Mouse (Mus musculus): ENCODE measurements around the gene Apba3. TPM values are rescaled to one million over a fixed set of nuclear protein-coding genes. Genes with fewer than 3 reads are reported as not detected.
A peak's percentile ranks its signal among the peaks of the same experiment; 100 is the strongest.

Apba3 gene
- polyA plus RNA-seq, 1 experiment = 5.7 TPM

DNA sequence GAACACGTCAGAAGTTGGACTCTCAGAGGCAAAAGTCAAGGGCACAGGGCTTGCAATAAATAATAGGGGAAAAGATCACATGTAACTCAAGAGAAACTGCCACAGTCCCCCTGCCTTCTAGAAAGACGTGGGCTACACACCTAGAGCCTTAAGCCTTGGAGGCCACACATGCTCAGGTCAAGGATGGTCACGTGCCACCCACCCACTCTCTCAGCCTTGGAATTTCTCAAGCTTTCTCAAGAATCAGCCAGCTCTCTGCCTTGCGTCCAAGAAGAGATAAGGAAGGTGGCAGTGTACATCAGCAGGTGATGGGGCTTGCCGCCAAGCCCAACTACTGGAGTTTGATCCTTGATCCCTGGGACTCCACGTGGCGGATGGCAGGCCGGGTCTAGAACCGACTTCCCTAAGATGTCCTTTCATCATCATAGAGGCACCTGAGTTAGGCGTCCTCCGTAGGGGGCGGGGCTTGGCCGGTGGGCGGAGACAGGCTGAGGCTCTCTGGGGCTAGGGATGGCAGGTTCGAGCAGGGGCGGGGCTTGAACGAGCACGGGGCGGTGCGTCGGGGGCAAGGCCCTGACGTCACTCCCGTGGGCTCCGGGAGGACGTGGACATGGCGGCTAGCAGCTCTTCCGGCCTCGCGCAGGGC lies 34.1 kb upstream of the Apba3 start, which contains the start of gene Zfr2:
TSS of gene Zfr2 (plus strand) at position 576 of the 646 bp plus-strand sequence.
- Histone ChIP-seq H3K36me3 (ENCODE audit: control insufficient read depth) (no peaks in the 10 kb centered on the region), H3K9me3 (ENCODE audit: control insufficient read depth, low read length) (0 out of 2 replicates have a peak, but pooled peaks cover 2% of the 10 kb centered on the region), H3K4me3 (replicated peaks) (peak within 1 kb of the TSS; percentile 72), H3K4me1 (ENCODE audit: control insufficient read depth) (peaks cover 22% of the 10 kb centered on the region), H3K27me3 (ENCODE audit: control insufficient read depth) (peaks cover 56% of the 10 kb centered on the region)
- TF ChIP-seq TAL1 (IDR thresholded peaks at IDR 0.05; ENCODE audit: low read length) (no peak), GATA1 (IDR thresholded peaks at IDR 0.05; ENCODE audit: low read length) (no peak)

DNA sequence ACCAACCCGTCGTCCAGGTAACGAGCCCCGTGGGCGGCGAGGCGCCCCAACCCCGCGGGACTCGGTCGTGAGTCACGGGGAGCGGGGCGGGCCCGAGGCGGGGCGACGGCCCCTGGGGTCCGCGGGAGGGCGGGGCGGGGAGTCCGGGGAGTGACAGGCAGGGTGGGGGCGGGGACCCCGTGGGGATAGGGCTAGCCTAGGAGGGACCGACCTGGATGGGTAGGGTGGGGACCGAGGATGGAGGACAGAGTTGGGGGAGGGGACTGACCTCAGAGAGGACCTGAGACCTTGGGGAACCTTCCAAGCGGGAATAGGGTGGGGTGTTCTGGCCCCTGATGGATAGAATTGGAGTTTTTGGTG lies 33.6 kb upstream of the Apba3 start:
- peaks cover 56% of the 10 kb centered on the region for H3K27me3 ChIP-seq (ENCODE audit: control insufficient read depth)
- no peak for TF ChIP-seq GATA1 (IDR thresholded peaks at IDR 0.05; ENCODE audit: low read length)
- no peak for TF ChIP-seq TAL1 (IDR thresholded peaks at IDR 0.05; ENCODE audit: low read length)
- no peaks in the 10 kb centered on the region for H3K36me3 ChIP-seq (ENCODE audit: control insufficient read depth)
- 0 out of 2 replicates have a peak, but pooled peaks cover 2% of the 10 kb centered on the region for H3K9me3 ChIP-seq (ENCODE audit: control insufficient read depth, low read length)
- peak overlapping the region; percentile 72 for H3K4me3 ChIP-seq (replicated peaks)
- peaks cover 25% of the 10 kb centered on the region for H3K4me1 ChIP-seq (ENCODE audit: control insufficient read depth)

DNA sequence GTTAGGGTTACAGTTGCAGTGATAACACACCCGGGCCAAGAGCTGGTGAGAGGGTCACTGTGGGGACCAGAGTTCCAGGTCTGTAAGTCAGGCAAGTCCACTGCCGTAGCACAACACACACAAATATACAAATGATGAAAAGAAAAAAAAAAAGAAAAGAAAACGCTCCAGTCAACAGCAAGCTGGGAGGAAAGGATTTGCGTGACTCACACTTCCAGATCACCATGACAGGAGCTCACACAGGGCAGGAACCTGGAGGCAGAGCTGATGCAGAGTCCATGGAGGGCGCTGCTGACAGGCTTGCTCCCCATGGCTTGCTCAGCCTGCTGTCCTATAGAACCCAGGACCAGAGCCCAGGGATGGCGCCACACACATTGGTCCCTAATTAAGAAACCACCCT lies 32.6 kb upstream of the Apba3 start:
- Histone ChIP-seq H3K4me1 (ENCODE audit: control insufficient read depth) (peaks cover 25% of the 10 kb centered on the region), H3K4me3 (replicated peaks) (no peak overlapping the region), H3K27me3 (ENCODE audit: control insufficient read depth) (peaks cover 54% of the 10 kb centered on the region), H3K9me3 (ENCODE audit: control insufficient read depth, low read length) (0 out of 2 replicates have a peak, but pooled peaks cover 2% of the 10 kb centered on the region), H3K36me3 (ENCODE audit: control insufficient read depth) (no peaks in the 10 kb centered on the region)
- TF ChIP-seq GATA1 (IDR thresholded peaks at IDR 0.05; ENCODE audit: low read length) (no peak), TAL1 (IDR thresholded peaks at IDR 0.05; ENCODE audit: low read length) (no peak)

DNA sequence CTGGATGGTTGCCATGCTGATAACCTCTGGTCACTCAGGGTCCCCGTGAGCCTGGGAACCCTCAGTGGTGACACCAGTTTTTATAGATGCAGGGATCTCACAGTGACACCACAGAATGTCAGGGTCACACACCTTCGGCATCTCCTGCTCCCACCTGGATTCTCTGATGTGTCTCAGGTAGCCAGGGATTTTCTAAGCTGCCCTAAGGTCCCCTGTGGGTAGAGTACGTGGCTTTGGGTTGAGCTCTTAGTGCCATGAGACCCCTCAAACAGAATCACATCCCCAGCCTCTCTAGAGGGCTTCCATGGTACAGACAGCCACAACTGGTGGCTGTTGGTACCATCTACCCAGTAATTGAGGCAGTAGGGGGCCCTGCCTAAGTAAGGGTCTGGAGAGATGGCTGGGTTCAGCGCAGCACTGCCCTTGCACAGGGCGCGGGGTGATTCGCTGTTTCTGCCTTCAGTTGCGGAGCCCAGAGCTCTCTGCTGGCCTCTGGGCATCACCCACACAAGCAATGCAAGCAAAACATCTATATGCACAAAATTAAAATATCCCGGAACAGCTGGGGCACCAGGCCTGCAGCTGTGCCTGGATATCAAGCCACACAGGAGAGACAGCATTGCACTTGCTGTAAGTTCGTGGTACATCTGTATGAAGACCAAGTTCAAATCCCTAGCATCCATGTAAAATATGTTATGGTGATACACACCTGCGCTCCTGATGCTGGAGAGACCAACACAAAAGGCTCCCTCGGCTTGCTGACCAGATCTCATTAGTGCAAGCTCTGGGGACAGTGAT lies 30.1 kb upstream of the Apba3 start:
- TF ChIP-seq GATA1 (IDR thresholded peaks at IDR 0.05; ENCODE audit: low read length) (no peak), TAL1 (IDR thresholded peaks at IDR 0.05; ENCODE audit: low read length) (no peak)
- H3K9me3 ChIP-seq (ENCODE audit: control insufficient read depth, low read length) = no peaks in the 10 kb centered on the region
- H3K36me3 ChIP-seq (ENCODE audit: control insufficient read depth) = no peaks in the 10 kb centered on the region
- peaks cover 54% of the 10 kb centered on the region for H3K27me3 ChIP-seq (ENCODE audit: control insufficient read depth)
- peaks cover 19% of the 10 kb centered on the region for H3K4me1 ChIP-seq (ENCODE audit: control insufficient read depth)
- no peak overlapping the region for H3K4me3 ChIP-seq (replicated peaks)

DNA sequence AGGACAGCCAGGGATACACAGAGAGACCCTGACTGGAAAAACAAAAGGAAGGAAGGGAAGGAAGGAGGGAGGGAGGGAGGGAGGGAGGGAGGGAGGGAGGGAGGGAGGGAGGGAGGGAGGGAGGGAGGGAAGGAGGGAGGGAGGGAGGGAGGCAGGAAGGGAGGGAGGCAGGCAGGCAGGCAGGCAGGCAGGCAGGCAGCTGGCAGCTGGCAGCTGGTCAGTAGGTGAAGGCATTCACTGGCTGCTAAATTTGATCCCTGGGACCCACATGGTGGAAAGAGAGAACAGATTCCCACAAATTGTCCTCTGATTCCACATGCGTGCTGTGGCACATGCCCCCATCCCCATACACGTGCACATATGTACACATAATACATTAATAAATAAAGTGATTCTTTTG lies 28.1 kb upstream of the Apba3 start:
- no peak overlapping the region for H3K4me3 ChIP-seq (replicated peaks)
- no peaks in the 10 kb centered on the region for H3K9me3 ChIP-seq (ENCODE audit: control insufficient read depth, low read length)
- H3K36me3 ChIP-seq (ENCODE audit: control insufficient read depth) = no peaks in the 10 kb centered on the region
- peaks cover 8% of the 10 kb centered on the region for H3K4me1 ChIP-seq (ENCODE audit: control insufficient read depth)
- peaks cover 57% of the 10 kb centered on the region for H3K27me3 ChIP-seq (ENCODE audit: control insufficient read depth)
- TF ChIP-seq GATA1 (IDR thresholded peaks at IDR 0.05; ENCODE audit: low read length) (no peak), TAL1 (IDR thresholded peaks at IDR 0.05; ENCODE audit: low read length) (no peak)

DNA sequence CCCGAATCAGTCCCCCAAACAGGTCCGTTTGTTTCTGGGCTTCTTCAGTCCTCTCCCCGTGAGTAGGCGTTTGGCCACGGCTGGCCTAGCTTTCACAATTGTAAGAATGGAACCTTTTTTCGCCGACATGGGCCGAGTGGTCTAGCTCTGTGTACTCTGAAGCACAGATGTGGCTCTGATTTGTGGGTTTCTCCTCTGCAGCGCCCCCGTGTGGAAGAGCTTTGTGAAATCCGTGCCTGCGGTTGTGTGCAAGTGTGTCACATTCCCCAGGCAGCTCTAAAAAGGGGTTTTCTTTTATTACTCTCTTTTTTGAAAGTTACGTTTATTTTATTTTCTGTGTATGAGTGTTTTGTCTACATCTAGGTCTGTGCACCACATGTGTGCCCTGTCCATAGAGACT lies 25.9 kb upstream of the Apba3 start:
- Histone ChIP-seq H3K9me3 (ENCODE audit: control insufficient read depth, low read length) (no peaks in the 10 kb centered on the region), H3K27me3 (ENCODE audit: control insufficient read depth) (peaks cover 67% of the 10 kb centered on the region), H3K36me3 (ENCODE audit: control insufficient read depth) (no peaks in the 10 kb centered on the region), H3K4me3 (replicated peaks) (no peak overlapping the region), H3K4me1 (ENCODE audit: control insufficient read depth) (peaks cover 9% of the 10 kb centered on the region; the same call in 1 of the 2 replicates)
- TF ChIP-seq TAL1 (IDR thresholded peaks at IDR 0.05; ENCODE audit: low read length) (no peak), GATA1 (IDR thresholded peaks at IDR 0.05; ENCODE audit: low read length) (no peak)

DNA sequence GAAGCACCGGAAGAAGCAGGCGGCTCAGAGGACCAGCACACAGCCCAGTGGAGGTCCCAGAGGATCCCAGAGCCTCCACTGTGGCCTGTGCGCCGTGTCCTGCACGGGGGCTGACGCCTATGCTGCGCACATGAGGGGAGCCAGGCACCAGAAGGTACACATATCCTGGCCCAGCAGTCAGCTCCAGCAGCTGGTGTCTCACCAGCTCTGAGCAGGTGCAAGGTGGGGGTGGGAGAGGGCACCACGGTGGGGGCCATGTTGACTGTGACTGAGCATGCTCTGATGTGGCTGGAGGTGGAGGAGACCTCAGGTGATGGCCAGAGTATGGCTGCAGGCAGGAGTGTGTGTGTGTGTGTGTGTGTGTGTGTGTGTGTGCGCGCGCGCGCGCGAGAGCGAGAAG lies 24.7 kb upstream of the Apba3 start:
- Histone ChIP-seq H3K4me1 (ENCODE audit: control insufficient read depth) (peaks cover 9% of the 10 kb centered on the region; the same call in 1 of the 2 replicates), H3K27me3 (ENCODE audit: control insufficient read depth) (peaks cover 69% of the 10 kb centered on the region), H3K9me3 (ENCODE audit: control insufficient read depth, low read length) (no peaks in the 10 kb centered on the region), H3K36me3 (ENCODE audit: control insufficient read depth) (no peaks in the 10 kb centered on the region), H3K4me3 (replicated peaks) (no peak overlapping the region)
- TF ChIP-seq TAL1 (IDR thresholded peaks at IDR 0.05; ENCODE audit: low read length) (no peak), GATA1 (IDR thresholded peaks at IDR 0.05; ENCODE audit: low read length) (no peak)

DNA sequence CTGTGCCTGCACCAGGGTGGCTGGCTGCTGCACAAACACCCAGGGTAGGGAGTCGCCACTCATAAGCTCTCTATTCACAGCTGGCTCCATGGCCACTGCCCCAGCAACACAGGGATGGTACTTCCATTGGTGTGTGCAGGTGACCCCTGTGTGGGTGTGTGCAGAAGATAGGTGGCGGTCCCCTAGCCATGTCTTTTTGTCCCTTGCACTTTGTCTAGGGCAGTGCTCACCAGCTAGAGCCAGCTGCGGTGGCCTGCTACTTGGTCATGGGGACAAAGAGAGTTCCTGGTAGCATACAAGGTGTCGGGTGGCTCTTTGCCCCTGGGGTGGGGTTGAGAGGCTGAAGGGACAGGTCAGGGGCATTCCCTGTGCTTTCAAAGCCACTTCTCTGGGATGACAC lies 22.6 kb upstream of the Apba3 start:
- peaks cover 5% of the 10 kb centered on the region; the same call in 1 of the 2 replicates for H3K4me1 ChIP-seq (ENCODE audit: control insufficient read depth)
- H3K27me3 ChIP-seq (ENCODE audit: control insufficient read depth) = peaks cover 52% of the 10 kb centered on the region
- no peak overlapping the region for H3K4me3 ChIP-seq (replicated peaks)
- H3K36me3 ChIP-seq (ENCODE audit: control insufficient read depth) = no peaks in the 10 kb centered on the region
- no peaks in the 10 kb centered on the region for H3K9me3 ChIP-seq (ENCODE audit: control insufficient read depth, low read length)
- TF ChIP-seq TAL1 (IDR thresholded peaks at IDR 0.05; ENCODE audit: low read length) = no peak
- TF ChIP-seq GATA1 (IDR thresholded peaks at IDR 0.05; ENCODE audit: low read length) = no peak

DNA sequence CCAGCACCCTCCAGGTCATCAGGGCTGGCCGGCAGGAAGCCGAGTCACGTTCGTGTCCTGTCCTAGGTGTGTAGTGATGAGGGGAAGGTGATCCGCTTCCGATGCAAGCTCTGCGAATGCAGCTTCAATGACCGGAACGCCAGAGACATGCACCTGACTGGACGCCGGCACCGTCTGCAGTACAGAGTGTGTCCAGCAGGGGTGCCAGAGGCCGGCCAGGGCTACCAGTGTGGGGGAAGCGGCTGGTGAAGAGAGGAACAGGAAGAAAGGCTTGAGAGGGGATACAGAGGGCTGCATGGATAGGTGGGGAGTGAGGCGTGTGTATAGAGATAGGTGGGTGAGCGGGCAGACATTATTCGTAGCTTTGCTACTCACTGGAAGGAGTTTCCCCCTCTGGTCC lies 22.2 kb upstream of the Apba3 start:
- Histone ChIP-seq H3K27me3 (ENCODE audit: control insufficient read depth) (peaks cover 48% of the 10 kb centered on the region), H3K36me3 (ENCODE audit: control insufficient read depth) (no peaks in the 10 kb centered on the region), H3K9me3 (ENCODE audit: control insufficient read depth, low read length) (no peaks in the 10 kb centered on the region), H3K4me3 (replicated peaks) (no peak overlapping the region), H3K4me1 (ENCODE audit: control insufficient read depth) (peaks cover 5% of the 10 kb centered on the region; the same call in 1 of the 2 replicates)
- TF ChIP-seq TAL1 (IDR thresholded peaks at IDR 0.05; ENCODE audit: low read length) (no peak), GATA1 (IDR thresholded peaks at IDR 0.05; ENCODE audit: low read length) (no peak)

Data from erythroblast, embryonic 14.5 days (primary cell).